Mouse (Mus musculus) stomach, embryonic 14.5 days (tissue): Measurements from ENCODE around the gene Tbc1d20. TPM values are rescaled to one million over a fixed set of nuclear protein-coding genes. Genes with fewer than 3 reads are reported as not detected.
A peak's percentile ranks its signal among the peaks of the same experiment; 100 is the strongest.
"Not testable (repeated sequence)": the region's sequence is repeated elsewhere in the genome, so short reads cannot be mapped to it uniquely, and the experiment has no call there.

Source experiments
- ATAC-seq: fragments of 200-750 bp; cut with Nextera tagmentation; 2 replicates; pipeline ENCODE4 v1.8.0; 2017; ENCODE audit warnings: low read depth, moderate TSS enrichment; ENCODE audit not compliant: insufficient number of reproducible peaks, insufficient read depth, low FRiP score
- H3K27ac ChIP-seq: fragments of 300-500 bp; sonication (generic); 2 replicates; pipeline ENCODE4 v1.5.1; 2014; ENCODE audit warnings: mild to moderate bottlenecking, low read length, moderate library complexity, mixed read lengths
- H3K27me3 ChIP-seq: fragments of 300-500 bp; sonication (generic); 2 replicates; pipeline ENCODE4 v1.6.1; 2014; ENCODE audit warnings: low read length, control low read depth, mixed read lengths; ENCODE audit not compliant: control insufficient read depth, insufficient read depth
- H3K36me3 ChIP-seq: fragments of 300-500 bp; sonication (generic); 2 replicates; pipeline ENCODE4 v1.6.1; 2014; ENCODE audit warnings: mild to moderate bottlenecking, control low read depth, low read length, moderate library complexity, mixed read lengths; ENCODE audit not compliant: control insufficient read depth, insufficient read depth
- H3K4me1 ChIP-seq: fragments of 300-500 bp; sonication (generic); 2 replicates; pipeline ENCODE4 v1.6.1; 2014; ENCODE audit warnings: low read length, control low read depth, mixed read lengths; ENCODE audit not compliant: control insufficient read depth, insufficient read depth
- H3K4me2 ChIP-seq: fragments of 300-500 bp; sonication (generic); replicated peaks from 2 replicates; pipeline ENCODE4 v1.6.1; 2014; ENCODE audit warnings: low read depth, low read length, control low read depth
- H3K4me3 ChIP-seq: fragments of 300-500 bp; sonication (generic); 2 replicates; pipeline ENCODE4 v1.5.1; 2014; ENCODE audit warnings: low read depth, low read length, control low read depth
- H3K9ac ChIP-seq: fragments of 300-500 bp; sonication (generic); replicated peaks from 2 replicates; pipeline ENCODE4 v1.6.1; 2014; ENCODE audit warnings: low read depth, mild to moderate bottlenecking, control low read depth, low read length, moderate library complexity, mixed read lengths
- H3K9me3 ChIP-seq: fragments of 300-500 bp; sonication (generic); 2 replicates; pipeline ENCODE4 v1.6.1; 2016; ENCODE audit warnings: low read depth, low read length, control low read depth; ENCODE audit not compliant: control insufficient read depth
- WGBS: fragments of 180-500 bp; shearing (Covaris S2); extraction: QIAGEN DNeasy Blood & Tissue Kit; methylation state at CpG from one replicate; pipeline ENCODE4 v1.1.7; 2014; 5-methylcytosine and 5-hydroxymethylcytosine counted together
- polyA plus RNA-seq: library from polyadenylated mRNA; unstranded; fragments of >200 nt; fragmentation: Nextera tagmentation; extraction: Ambion mirVana; gene quantifications from 2 replicates; pipeline ENCODE4 v1.2.1, GENCODE M21; 2014

Gene Tbc1d20
- polyA plus RNA-seq: 40.0 and 45.5 TPM in 2 replicates

DNA sequence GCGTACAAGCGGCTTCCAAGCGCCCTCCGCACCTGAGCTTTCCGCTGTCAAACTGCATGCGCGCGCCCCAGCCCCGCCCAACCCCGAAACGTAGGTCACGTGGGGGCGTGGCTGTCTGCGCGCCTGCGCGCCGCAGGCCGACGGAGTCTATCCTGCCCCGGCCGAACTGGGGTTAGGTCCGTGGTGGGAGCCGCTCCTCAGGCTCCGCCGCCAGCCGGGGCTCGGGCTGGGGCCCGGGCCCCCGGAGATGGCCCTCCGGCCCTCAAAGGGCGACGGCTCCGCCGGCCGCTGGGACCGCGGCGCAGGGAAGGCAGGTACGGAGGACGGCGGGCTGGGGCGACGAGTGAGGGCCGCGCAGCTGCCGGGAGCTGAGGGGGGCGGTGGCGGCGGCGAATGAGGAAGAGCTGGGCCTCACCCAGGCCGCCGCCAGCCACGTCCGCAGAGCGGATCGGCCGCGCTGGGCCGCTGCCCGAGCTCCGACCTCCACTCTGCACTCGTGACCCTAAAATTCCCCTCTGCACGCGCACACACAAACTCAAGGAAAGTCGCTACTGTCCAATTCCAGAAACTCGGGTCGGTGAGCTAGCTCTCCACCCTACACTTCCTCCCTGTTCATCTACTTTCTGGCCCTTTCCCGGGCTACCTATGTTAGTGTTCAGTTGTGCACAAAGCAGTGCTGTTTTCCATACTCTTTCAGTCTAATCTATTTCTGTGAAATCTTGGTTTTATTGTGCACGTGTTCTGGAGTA is at the start of gene Tbc1d20:
TSS of gene Tbc1d20 (plus strand) at position 102 of the 749 bp plus-strand sequence.
- under 1% methylated on average over 63 of the region's 70 CpGs for WGBS
- H3K27ac ChIP-seq: peak within 1 kb of the TSS; percentile 79

DNA sequence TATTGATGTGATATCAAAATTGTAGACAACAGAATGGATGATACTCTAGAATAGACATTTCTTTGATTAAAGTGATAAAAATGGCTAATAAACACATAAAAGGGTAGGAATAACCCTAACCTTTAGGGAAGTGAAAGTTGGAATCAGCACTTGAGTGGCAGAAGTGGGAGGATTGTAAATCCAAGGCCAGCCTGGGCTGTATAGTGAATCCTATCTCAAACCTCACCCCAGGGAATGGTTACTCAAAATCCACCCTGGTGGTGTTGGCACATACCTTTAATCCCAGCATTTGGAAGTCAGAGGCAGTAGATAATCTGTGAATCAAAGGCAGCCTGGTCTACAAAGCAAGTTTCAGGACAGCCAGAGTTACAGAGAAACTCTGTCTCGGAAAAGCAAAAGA is 46.4 kb upstream of the Tbc1d20 start:
- 81% methylated on average over 1 of the region's 1 CpGs for WGBS
- no peak for ATAC-seq

More for the DNA sequence above, at the start of gene Tbc1d20:
- Histone ChIP-seq H3K27me3 (no peaks in the 10 kb centered on the region), H3K9ac (peak within 1 kb of the TSS; percentile 78), H3K4me2 (peak within 1 kb of the TSS; percentile 52), H3K36me3 (no peaks in the 10 kb centered on the region), H3K9me3 (no peaks in the 10 kb centered on the region), H3K4me1 (peaks cover 6% of the 10 kb centered on the region; the same call in 1 of the 2 replicates), H3K4me3 (peak within 1 kb of the TSS; percentile 76)
- peak; percentile 98 for ATAC-seq

DNA sequence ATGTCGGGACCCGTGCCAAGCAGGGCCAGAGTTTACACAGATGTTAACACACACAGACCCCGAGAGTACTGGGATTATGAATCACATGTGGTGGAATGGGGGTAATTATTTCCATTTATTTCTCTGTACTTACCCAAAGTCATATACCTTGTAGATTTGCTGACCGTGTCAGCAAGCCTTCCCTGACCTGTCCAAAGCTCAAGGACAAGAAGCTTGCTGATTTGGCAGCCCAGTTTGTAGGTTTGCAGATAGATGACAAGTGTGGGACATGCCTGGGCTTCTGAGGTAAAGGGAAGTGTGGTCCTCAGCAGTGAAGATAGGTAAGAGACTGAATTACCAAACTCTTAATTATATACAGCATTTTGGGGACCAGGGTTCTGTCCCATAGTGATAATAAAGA is 43.1 kb upstream of the Tbc1d20 start:
- ATAC-seq: no peak
- Histone ChIP-seq H3K27me3 (no peaks in the 10 kb centered on the region), H3K36me3 (peaks cover 34% of the 10 kb centered on the region), H3K4me1 (no peaks in the 10 kb centered on the region), H3K27ac (no peak overlapping the region), H3K9ac (no peak overlapping the region), H3K4me3 (no peak overlapping the region), H3K4me2 (no peak overlapping the region), H3K9me3 (no peaks in the 10 kb centered on the region)
- 49% methylated on average over 2 of the region's 4 CpGs for WGBS

More for the DNA sequence above, 46.4 kb upstream of the Tbc1d20 start:
- Histone ChIP-seq H3K36me3 (peaks cover 10% of the 10 kb centered on the region), H3K4me2 (no peak overlapping the region), H3K27me3 (no peaks in the 10 kb centered on the region), H3K4me1 (no peaks in the 10 kb centered on the region), H3K4me3 (no peak overlapping the region), H3K9me3 (no peaks in the 10 kb centered on the region), H3K9ac (no peak overlapping the region), H3K27ac (no peak overlapping the region)

DNA sequence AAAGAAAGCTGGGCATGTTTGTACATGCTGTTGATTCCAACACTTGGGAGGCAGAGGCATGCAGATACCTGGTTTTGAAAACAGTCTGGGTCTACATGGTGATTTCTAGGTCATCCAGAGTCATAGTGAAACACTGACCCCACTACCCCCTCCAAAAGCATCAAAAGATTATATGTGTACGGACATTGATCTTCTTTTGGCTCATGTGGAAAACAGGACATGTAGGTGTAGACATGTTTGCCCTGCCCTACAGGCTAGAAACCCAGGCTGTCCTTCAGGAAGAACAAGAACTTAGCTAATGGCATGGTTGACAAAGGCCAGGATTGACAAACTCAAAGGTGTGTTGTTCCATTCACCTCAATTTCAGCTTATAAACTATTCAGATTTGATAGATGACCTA is 33.9 kb upstream of the Tbc1d20 start:
- peaks cover 70% of the 10 kb centered on the region for H3K36me3 ChIP-seq
- no peak overlapping the region for H3K4me2 ChIP-seq
- no peak for ATAC-seq
- no peak overlapping the region for H3K9ac ChIP-seq
- no peaks in the 10 kb centered on the region for H3K9me3 ChIP-seq
- H3K4me3 ChIP-seq: no peak overlapping the region
- H3K27me3 ChIP-seq: no peaks in the 10 kb centered on the region
- H3K4me1 ChIP-seq: no peaks in the 10 kb centered on the region
- H3K27ac ChIP-seq: no peak overlapping the region
- WGBS: 89% methylated on average over 1 of the region's 1 CpGs

DNA sequence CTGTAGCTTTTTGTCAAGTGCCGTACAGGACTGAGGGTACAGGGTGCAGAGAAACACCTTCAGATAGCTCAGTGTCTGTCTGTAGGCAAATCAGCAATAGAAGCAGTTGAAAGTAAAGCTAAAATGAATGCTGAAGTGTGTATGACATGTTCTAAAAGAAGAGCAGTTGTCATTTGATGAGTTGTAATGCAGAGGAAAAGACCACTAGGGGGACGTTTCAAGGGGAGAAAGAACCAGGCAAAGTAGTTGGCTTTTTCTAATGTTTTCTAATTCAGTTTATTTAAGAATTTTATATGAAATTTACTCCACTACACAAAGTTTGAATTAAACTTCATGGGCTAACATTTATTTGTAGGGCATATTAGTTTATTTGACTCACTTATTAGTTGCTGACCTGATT is 20.0 kb upstream of the Tbc1d20 start:
- ATAC-seq: no peak

DNA sequence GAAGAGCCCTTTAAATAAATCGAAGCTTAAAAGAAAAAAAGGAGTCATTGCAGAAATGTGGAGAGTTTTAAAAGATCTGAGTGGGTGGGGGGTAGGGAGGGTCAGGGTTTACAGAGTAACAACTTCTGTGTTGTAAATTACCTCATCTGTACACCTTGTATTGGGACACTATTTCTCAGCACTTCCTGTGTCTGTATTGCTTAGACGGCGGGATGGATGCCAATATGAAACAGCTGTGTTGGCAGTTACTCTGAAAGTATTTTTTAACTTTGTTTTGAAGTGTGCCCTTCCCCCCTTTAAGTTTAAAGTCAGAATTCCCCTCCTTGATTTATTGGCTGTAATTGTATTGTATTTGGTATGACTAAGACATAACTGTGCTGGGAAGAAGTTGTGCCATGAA is 12.2 kb upstream of the Tbc1d20 start:
- WGBS: 69% methylated on average over 3 of the region's 3 CpGs
- Histone ChIP-seq H3K4me1 (no peaks in the 10 kb centered on the region), H3K9ac (no peak overlapping the region), H3K9me3 (no peaks in the 10 kb centered on the region), H3K27ac (no peak overlapping the region), H3K4me3 (no peak overlapping the region), H3K4me2 (no peak overlapping the region), H3K27me3 (no peaks in the 10 kb centered on the region), H3K36me3 (peaks cover 64% of the 10 kb centered on the region)
- ATAC-seq: no peak

More for the DNA sequence above, 20.0 kb upstream of the Tbc1d20 start:
- no peaks in the 10 kb centered on the region for H3K9me3 ChIP-seq
- WGBS: 78% methylated on average over 2 of the region's 2 CpGs
- no peaks in the 10 kb centered on the region for H3K27me3 ChIP-seq
- H3K4me3 ChIP-seq: no peak overlapping the region
- peaks cover 48% of the 10 kb centered on the region for H3K36me3 ChIP-seq
- no peak overlapping the region for H3K4me2 ChIP-seq
- H3K4me1 ChIP-seq: no peaks in the 10 kb centered on the region
- H3K27ac ChIP-seq: no peak overlapping the region
- no peak overlapping the region for H3K9ac ChIP-seq

DNA sequence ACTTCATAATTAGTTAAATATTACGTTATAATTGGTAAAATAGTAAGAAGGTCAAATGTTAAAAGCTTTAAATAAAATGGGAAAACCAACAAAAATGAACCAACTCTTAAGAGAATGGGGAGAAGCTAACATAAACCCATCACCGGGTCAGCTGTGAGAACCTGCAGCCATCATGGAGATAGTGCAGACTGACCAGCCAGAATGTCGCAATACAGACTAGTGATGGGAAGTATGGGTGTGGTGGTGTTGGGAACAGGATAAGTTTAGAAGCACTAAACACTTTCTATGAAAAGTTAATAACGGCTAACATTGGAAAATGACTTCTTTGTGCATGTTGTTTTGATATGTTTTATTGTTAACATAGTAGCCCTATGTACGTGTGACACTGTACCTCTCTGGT is 6.1 kb upstream of the Tbc1d20 start:
- WGBS: 92% methylated on average over 5 of the region's 5 CpGs

DNA sequence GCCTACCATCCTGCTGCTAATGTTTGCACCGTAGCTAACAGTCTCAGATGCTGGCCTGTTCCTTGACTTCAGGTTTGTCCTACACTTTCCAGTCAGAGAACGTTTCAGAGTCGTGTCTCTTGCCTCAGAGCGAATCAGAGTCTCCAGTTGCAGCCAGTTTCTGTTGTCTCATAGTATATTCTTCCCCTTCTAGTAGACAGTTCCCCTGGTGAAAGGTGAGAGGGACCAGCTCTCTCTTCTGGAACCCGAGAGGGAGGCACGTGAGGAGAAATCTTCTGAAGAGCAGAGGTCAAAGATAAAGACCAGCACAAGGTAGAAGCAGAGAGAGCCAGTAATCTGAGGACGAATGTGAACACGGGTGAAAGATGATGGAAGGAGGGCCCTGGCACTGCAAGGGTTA is 5.6 kb upstream of the Tbc1d20 start:
- no peaks in the 10 kb centered on the region for H3K9me3 ChIP-seq
- H3K4me2 ChIP-seq: no peak overlapping the region
- no peaks in the 10 kb centered on the region for H3K4me1 ChIP-seq
- H3K27ac ChIP-seq: no peak overlapping the region
- no peak overlapping the region for H3K4me3 ChIP-seq
- no peak overlapping the region for H3K9ac ChIP-seq
- no peaks in the 10 kb centered on the region for H3K27me3 ChIP-seq
- 75% methylated on average over 8 of the region's 8 CpGs for WGBS
- no peak for ATAC-seq
- H3K36me3 ChIP-seq: peaks cover 31% of the 10 kb centered on the region

More for the DNA sequence above, 6.1 kb upstream of the Tbc1d20 start:
- no peaks in the 10 kb centered on the region for H3K4me1 ChIP-seq
- no peak overlapping the region for H3K9ac ChIP-seq
- no peaks in the 10 kb centered on the region for H3K27me3 ChIP-seq
- H3K27ac ChIP-seq: no peak overlapping the region
- no peak overlapping the region for H3K4me3 ChIP-seq
- no peak overlapping the region for H3K4me2 ChIP-seq
- H3K9me3 ChIP-seq: no peaks in the 10 kb centered on the region
- ATAC-seq: no peak
- peaks cover 36% of the 10 kb centered on the region for H3K36me3 ChIP-seq

DNA sequence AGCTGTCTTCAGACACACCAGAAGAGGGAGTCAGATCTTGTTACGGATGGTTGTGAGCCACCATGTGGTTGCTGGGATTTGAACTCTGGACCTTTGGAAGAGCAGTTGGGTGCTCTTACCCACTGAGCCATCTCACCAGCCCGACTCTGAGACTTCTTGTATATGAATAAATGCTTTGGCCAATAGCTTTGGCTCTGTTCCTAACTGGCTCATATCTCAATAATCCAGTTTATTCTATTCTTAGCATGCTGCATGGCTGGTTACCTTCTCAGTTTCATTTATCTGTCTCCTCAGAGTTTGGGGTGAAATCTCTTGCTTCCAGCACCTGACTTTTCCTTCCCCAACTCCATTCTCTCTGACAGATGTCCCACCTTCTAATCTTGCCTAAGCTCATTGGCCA is 4.0 kb upstream of the Tbc1d20 start:
- not testable (repeated sequence) for H3K9ac ChIP-seq, H3K4me3 ChIP-seq, H3K27ac ChIP-seq, H3K4me2 ChIP-seq, H3K27me3 ChIP-seq, H3K4me1 ChIP-seq, ATAC-seq, H3K9me3 ChIP-seq
- H3K36me3 ChIP-seq: peaks cover 17% of the 10 kb centered on the region
- WGBS: 67% methylated on average over 1 of the region's 2 CpGs
